Mouse (Mus musculus) left cerebral cortex, adult 9 months (tissue): Measurements from ENCODE around the gene Enoph1.

Experiments
- DNase-seq, 2 experiments: peaks; one replicate each; pipeline ENCODE4 v3.0.0; 2022; ENCODE audit warnings: low spot score in 2 of 2

The Enoph1 gene

GRCm38 (mm10) chr5:100079040-100079930, 39.5 kb downstream of the Enoph1 start:
- DNase-seq = no peak

DNA sequence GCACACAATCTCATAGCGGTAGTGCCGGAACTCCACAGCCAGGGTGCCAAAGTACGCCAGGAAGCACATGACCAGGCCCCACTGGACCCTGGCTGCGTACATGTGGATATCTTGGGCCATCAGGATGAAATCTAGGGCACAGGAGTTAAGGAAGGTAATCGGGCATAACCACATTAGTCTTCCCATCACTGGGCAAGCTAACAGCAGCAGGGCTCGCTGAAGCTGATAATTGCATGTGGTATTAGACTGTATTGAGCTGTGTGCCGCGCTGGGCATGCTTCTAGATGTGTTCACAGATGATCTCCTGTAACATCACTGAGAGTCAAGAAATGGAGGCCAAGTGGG, 40.1 kb downstream of the Enoph1 start:
- DNase-seq = no peak

- no peak for DNase-seq
Measured at GRCm38 (mm10) chr5:100082006-100082405, 42.2 kb downstream of the Enoph1 start.

- DNase-seq = no peak
Measured at GRCm38 (mm10) chr5:100083953-100084562, 44.3 kb downstream of the Enoph1 start.

DNA sequence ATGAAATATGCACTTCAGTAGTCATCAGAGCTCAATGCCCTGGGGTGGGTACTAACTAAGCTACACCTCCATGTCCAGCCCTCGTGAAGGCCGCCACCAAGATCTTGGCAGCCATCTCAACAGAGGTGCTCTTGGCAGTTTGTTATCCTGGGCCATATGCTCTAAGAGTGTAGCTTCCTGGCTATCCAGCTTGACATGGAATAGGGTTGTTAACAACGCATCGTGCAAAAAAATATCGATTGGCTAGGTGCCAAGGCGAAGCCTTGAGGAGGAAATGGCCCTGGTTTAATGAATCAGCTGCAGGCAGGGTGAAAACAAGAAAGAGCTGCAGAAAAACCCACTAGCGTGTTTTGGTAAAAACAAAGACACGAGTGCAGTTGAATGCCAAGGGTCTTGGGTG, 45.3 kb downstream of the Enoph1 start:
- no peak for DNase-seq

GRCm38 (mm10) chr5:100090515-100091262, 50.9 kb downstream of the Enoph1 start:
- DNase-seq = no peak

GRCm38 (mm10) chr5:100091263-100091594, 51.4 kb downstream of the Enoph1 start:
- DNase-seq = no peak

GRCm38 (mm10) chr5:100091602-100092001, 51.8 kb downstream of the Enoph1 start:
- DNase-seq = no peak

- DNase-seq = no peak
Measured at GRCm38 (mm10) chr5:100096955-100097354, 57.2 kb downstream of the Enoph1 start.

- no peak for DNase-seq
Measured at GRCm38 (mm10) chr5:100097967-100098366, 58.2 kb downstream of the Enoph1 start.

GRCm38 (mm10) chr5:100102395-100102794, 62.6 kb downstream of the Enoph1 start:
- no peak for DNase-seq

DNA sequence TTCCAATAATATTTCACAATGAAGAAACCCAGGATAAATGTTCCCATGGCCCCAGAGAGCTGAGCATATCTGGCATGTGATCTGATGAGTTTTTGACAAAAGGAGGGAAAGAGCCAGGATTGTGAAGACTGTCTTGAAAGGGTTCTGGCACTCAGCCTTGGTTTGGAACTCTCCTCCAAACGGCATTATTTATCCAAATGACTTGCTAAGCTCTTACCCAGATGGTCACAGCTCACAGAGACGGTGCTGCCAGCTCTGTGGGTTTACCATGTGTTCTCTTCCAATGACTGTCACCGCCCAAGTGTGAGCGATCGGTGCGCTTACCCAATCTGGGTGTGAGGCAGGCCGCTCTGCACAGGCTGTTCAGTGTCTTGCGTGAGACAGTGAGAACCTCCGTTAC, 69.1 kb downstream of the Enoph1 start:
- peak; percentile 67 to 78 for DNase-seq

DNA sequence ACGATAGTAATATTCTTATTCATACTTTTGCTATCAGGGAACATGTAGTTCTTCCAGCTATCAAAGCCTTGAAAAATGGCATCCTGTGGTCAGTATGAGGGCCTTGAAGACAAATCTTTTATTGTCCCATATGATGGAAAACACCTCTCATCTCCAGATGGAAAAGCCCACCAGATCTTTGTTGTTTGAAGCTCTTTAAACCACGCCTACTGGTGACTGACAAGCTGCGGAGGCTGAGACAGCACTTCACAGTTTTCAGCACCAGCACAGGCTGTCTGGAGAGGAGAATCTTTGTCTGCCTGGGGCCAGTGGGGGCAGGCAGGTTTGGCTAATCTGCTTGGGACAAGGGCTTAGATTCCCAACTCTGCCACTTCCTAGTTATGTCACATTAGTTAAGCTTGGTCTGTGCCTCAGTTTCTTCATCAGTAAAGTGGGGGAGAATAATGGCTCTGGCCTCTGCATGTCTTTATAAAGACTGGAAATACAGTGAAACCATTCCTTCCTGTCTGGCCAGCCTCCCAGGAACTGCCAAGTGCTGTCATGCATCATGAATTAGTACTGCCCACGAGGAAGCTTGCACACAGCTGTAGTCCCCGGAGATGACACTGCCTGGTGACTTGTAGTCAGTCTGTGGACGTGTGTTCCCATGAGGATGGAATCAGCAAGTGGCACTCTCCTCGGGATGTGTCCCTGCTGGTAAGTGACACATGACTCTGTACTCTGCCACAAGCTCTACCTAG, 69.9 kb downstream of the Enoph1 start:
- peak in 1 of 2 experiments; percentile 30 for DNase-seq

DNA sequence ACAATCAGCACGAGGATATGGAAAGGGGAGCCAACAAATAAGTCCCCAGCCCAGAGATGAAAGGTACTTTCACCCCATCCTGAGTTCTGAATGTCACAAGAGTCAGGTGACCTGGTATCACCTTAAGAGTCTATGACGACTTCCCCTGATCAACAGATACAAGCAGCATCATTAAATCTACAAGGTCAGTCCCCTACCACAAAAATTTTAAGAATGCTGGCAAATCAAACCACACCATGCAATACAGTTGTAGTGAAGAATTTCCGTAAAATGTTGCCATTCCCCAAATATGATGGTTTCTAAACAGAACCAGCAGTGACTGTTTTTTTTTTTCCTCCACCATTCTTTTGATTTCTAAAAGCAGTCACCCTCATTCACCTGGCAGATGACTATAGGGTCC, 70.8 kb downstream of the Enoph1 start:
- no peak for DNase-seq

DNA sequence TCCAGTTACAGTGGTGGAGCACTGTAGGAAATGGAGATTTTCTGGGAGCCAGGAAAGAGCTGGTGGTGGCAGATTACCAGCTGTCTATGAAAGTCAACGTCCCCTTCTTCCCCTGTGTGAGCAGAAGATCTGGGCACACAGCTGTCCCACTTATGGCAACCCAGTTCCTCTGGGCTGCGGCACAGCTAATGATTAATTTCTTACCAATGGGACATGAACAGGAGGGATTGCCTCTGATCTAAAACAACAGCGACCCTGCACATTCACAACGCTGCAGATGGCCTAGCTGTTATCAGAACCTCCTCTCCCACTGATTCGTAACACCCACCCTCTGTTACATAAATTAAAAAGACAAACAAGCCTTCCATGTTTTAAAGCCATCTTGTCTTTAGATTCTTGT, 73.6 kb downstream of the Enoph1 start:
- no peak for DNase-seq
